Mouse (Mus musculus) testis, adult 2 months (tissue): ENCODE measurements around the gene Tbcb.

Source experiments
- CTCF ChIP-seq: fragments of 200-500 bp; IDR thresholded peaks from 2 replicates; pipeline ENCODE4 v1.5.1; 2012; ENCODE audit warnings: low read depth, mild to moderate bottlenecking, inconsistent platforms, low read length, moderate library complexity; ENCODE audit not compliant: control insufficient read depth, insufficient read depth, insufficient replicate concordance
- POLR2A ChIP-seq: fragments of 200-500 bp; IDR thresholded peaks from 2 replicates; pipeline ENCODE4 v1.6.1; 2012; ENCODE audit warnings: low read depth, mild to moderate bottlenecking, inconsistent platforms, low read length, moderate library complexity; ENCODE audit not compliant: control insufficient read depth

DNA sequence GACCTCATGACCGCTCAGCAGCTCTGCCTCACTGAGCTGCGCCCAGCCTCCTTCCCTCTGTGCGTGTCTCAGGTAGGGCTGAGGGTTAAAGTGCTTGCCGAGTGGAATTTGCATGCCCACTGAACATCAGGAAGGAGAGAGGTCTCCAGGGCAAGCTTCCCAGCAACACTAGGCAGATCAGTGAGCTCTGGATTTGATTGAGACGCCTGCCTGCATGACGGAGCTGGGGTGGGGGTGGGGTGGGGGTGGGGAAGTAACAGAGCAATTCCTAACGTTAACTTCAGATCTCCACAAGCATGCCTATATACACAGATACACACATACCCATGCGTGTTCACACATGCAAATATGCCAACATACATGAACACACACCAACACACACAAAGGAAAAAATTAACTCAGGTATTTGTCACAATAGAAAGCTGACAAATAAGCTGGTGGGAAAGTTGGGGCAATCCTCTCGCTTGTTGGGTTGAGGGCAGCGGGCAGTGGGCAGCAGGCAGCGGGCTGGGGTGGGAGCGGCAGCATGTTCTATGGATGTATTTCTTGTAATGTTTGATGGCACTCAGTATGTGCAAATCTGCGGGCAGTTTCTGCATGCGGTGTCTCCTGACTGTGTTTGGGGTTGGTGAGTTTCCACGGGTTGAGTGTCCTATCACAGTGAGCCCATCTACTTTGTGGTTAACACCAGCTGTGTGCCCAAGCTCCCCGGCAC, 12.6 kb downstream of the Tbcb start:
- TF ChIP-seq CTCF (no peak), POLR2A (no peak)
